29 mouse cellular contexts compared by ENCODE assay signal in genomic region chr2:169910606-169911005, GRCm38 (mm10).
"Had no signal": no experiment of that assay in that cellular context is flagged by ENCODE, and none has a peak within 500 bp of the region (broad histone marks: within the 10 kb centered on the region; RNA-seq: fewer than 3 reads in every experiment).

No protein-coding gene starts in this region.

- H3K27me3 ChIP-seq: heart, embryonic 13.5 days; heart, embryonic 15.5 days; hindbrain, embryonic 12.5 days; intestine, embryonic 15.5 days; liver, embryonic 13.5 days; liver, embryonic 15.5 days had no signal

- H3K27ac ChIP-seq: heart, adult 2 months; heart, embryonic 13.5 days; heart, embryonic 15.5 days; hindbrain, embryonic 10.5 days; hindbrain, embryonic 12.5 days; hindbrain, embryonic 14.5 days; intestine, embryonic 15.5 days; kidney, postnatal 0 days; limb, embryonic 12.5 days; liver, embryonic 13.5 days; liver, embryonic 15.5 days had no signal

- H3K9ac ChIP-seq: heart, embryonic 13.5 days; heart, embryonic 15.5 days; hindbrain, embryonic 12.5 days; hindbrain, embryonic 14.5 days; intestine, embryonic 15.5 days; limb, embryonic 12.5 days; liver, embryonic 13.5 days; liver, embryonic 15.5 days had no signal

- DNase-seq: gastrocnemius, postnatal 14 days; gastrocnemius, postnatal 36 days; heart, adult 11 months; heart, adult 2 months; heart, postnatal 14 days; heart, postnatal 4 days; kidney, adult 18-20 months; kidney, adult 8-10 months; kidney, postnatal 14 days; kidney, postnatal 36 days; layer of hippocampus, adult 9-11 months; layer of hippocampus, postnatal 36 days; left cerebral cortex, postnatal 4 days; liver; liver, embryonic 13.5 days had no signal

- ATAC-seq: hindbrain, embryonic 16.5 days; inflammation-experienced regulatory T-cells, adult 6 months; intestine, embryonic 15.5 days; intestine, postnatal 0 days had no signal

- H3K36me3 ChIP-seq: heart, embryonic 13.5 days; heart, embryonic 15.5 days; hindbrain, embryonic 10.5 days; hindbrain, embryonic 12.5 days; intestine, embryonic 15.5 days; limb, embryonic 12.5 days; liver, embryonic 13.5 days; liver, embryonic 15.5 days had no signal

- H3K4me2 ChIP-seq: heart, embryonic 11.5 days; heart, embryonic 13.5 days; heart, embryonic 15.5 days; hindbrain, embryonic 12.5 days; hindbrain, embryonic 14.5 days; intestine, embryonic 15.5 days; limb, embryonic 12.5 days; liver, embryonic 11.5 days; liver, embryonic 13.5 days; liver, embryonic 15.5 days had no signal

- H3K4me3 ChIP-seq: heart, adult 2 months; heart, embryonic 13.5 days; heart, embryonic 15.5 days; hindbrain, embryonic 10.5 days; hindbrain, embryonic 12.5 days; intestine, embryonic 15.5 days; limb, embryonic 12.5 days; liver, embryonic 13.5 days; liver, embryonic 15.5 days had no signal

- H3K4me1 ChIP-seq: heart, embryonic 15.5 days; liver, embryonic 13.5 days; liver, embryonic 15.5 days had no signal

- H3K9me3 ChIP-seq: heart, embryonic 13.5 days; heart, embryonic 15.5 days; hindbrain, embryonic 10.5 days; hindbrain, embryonic 12.5 days; intestine, embryonic 15.5 days; liver, embryonic 13.5 days; liver, embryonic 15.5 days had no signal
